Mouse (Mus musculus) embryonic facial prominence, embryonic 10.5 days (tissue): ENCODE measurements around the gene Rarb. TPM values are rescaled to one million over a fixed set of nuclear protein-coding genes. Genes with fewer than 3 reads are reported as not detected.
A peak's percentile ranks its signal among the peaks of the same experiment; 100 is the strongest.

Source experiments
- DNase-seq: peaks from one replicate; pipeline ENCODE4 v3.0.0-alpha.2; 2017; ENCODE audit warnings: low spot score
- H3K27ac ChIP-seq: fragments of 300-500 bp; sonication (generic); replicated peaks from 2 replicates; pipeline ENCODE4 v1.5.1; 2016; ENCODE audit warnings: mild to moderate bottlenecking
- H3K27me3 ChIP-seq: fragments of 300-500 bp; sonication (generic); replicated peaks from 2 replicates; pipeline ENCODE4 v1.6.1; 2016; ENCODE audit warnings: low read depth, mild to moderate bottlenecking; ENCODE audit not compliant: poor library complexity, severe bottlenecking
- H3K36me3 ChIP-seq: fragments of 300-500 bp; sonication (generic); replicated peaks from 2 replicates; pipeline ENCODE4 v1.6.1; 2016; ENCODE audit warnings: mild to moderate bottlenecking, moderate library complexity
- H3K4me1 ChIP-seq: fragments of 300-500 bp; sonication (generic); 2 replicates; pipeline ENCODE4 v1.6.1; 2016
- H3K4me3 ChIP-seq: fragments of 300-500 bp; sonication (generic); 2 replicates; pipeline ENCODE4 v1.5.1; 2016; ENCODE audit warnings: mild to moderate bottlenecking, moderate library complexity
- H3K9me3 ChIP-seq: fragments of 300-500 bp; sonication (generic); 2 replicates; pipeline ENCODE4 v1.6.1; 2016; ENCODE audit warnings: mild to moderate bottlenecking
- WGBS: fragments of 180-500 bp; shearing (Covaris S2); methylation state at CpG from one replicate; pipeline ENCODE4 v1.1.7; 2016; 5-methylcytosine and 5-hydroxymethylcytosine counted together
- polyA plus RNA-seq: library from polyadenylated mRNA; unstranded; fragments of >200 nt; fragmentation: Nextera tagmentation; extraction: Ambion mirVana; gene quantifications from 2 replicates; pipeline ENCODE4 v1.2.1, GENCODE M21; 2016

The Rarb gene
- polyA plus RNA-seq, 1 experiment from 2014 or later = 27.1 TPM

DNA sequence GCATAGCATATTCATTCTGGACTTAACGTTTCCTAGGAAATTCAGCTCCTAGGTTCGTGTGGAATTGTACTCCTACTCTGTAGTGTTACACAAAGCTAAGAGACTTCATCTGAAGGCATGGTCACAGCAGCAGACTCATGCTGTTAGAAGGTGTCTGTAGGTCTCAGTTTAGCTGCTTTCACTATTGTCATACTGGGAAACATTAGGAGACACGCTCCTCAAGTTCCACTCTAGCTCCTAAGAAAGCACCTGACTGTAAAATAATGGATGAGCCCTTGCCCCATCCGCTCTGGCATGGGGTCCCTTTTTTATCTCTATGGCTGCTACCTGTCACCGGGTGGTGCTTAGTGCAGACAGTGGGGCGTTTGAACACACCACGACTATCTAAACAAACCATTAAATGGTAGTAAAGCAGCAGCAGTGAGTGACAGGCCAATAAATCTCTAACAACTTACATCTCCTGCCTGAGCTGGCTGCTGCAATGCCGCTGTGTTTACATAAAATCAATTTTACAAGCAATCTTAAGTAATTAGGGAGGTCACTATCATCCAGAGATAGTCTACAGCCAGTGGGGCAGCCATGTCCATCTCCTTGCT lies 214.4 kb downstream of the Rarb start:
- 56% methylated on average over 8 of the region's 8 CpGs for WGBS
- no peak overlapping the region for H3K4me3 ChIP-seq
- 0 out of 2 replicates have a peak overlapping the region, but pooled peaks have one; percentile 24 for H3K27ac ChIP-seq

GRCm38 (mm10) chr14:16603040-16603590 lies 215.8 kb downstream of the Rarb start:
- WGBS = 15% methylated on average over 5 of the region's 5 CpGs
- Histone ChIP-seq H3K4me1 (peaks cover 41% of the 10 kb centered on the region), H3K4me3 (no peak overlapping the region), H3K9me3 (no peaks in the 10 kb centered on the region), H3K27me3 (no peaks in the 10 kb centered on the region), H3K27ac (peak overlapping the region; percentile 21), H3K36me3 (no peaks in the 10 kb centered on the region)
- DNase-seq = peak; percentile 69

More for the DNA sequence above, 214.4 kb downstream of the Rarb start:
- H3K36me3 ChIP-seq = no peaks in the 10 kb centered on the region
- H3K4me1 ChIP-seq = peaks cover 30% of the 10 kb centered on the region
- H3K9me3 ChIP-seq = no peaks in the 10 kb centered on the region
- H3K27me3 ChIP-seq = no peaks in the 10 kb centered on the region
- no peak for DNase-seq

DNA sequence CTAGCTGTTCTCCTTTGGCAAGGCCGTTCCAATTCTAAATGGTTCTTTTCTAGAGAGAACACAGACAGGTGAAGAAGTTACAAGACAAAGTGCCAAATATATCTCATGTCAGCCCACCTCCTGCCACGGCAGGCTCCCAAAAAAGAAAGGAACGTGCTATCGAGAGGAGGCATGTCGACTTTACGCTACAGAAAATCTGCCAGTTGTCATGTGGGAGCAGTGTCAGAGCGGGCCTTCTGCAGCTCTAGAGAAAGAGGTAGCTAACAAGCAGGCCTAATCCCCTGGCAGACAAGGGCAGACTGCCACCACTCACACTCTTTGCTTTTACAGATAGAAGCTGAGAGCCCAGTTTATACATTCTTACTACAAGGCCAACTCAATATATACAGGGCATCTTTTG lies 219.7 kb downstream of the Rarb start:
- Histone ChIP-seq H3K27ac (no peak overlapping the region), H3K27me3 (no peaks in the 10 kb centered on the region), H3K4me3 (no peak overlapping the region), H3K9me3 (no peaks in the 10 kb centered on the region), H3K36me3 (no peaks in the 10 kb centered on the region), H3K4me1 (peaks cover 41% of the 10 kb centered on the region)
- 84% methylated on average over 7 of the region's 7 CpGs for WGBS
- DNase-seq = no peak

DNA sequence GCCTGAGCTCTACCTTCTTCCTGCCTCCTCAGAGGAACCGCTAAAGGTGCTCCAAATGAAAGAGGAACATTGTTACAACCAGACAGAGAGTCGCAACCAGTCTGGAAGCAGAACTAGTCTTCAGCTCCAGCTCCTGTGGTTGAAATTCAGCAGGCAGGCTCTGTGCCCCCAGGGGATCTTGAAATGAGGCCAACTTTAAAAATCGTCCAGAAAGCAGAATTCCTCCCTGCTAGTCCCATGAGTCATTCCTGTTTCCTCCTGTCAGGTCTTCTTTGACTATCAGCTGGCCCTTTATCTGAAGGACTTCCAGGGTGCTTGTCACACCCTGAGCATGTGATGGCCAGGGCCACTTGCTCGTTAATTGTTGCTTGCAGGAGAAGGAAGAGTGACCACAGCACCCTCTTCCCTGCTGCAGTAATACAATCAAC lies 220.9 kb downstream of the Rarb start:
- Histone ChIP-seq H3K27ac (peak overlapping the region; percentile 74), H3K36me3 (no peaks in the 10 kb centered on the region), H3K4me1 (peaks cover 29% of the 10 kb centered on the region), H3K4me3 (no peak overlapping the region), H3K27me3 (no peaks in the 10 kb centered on the region), H3K9me3 (no peaks in the 10 kb centered on the region)
- WGBS = 18% methylated on average over 4 of the region's 4 CpGs
- peak; percentile 29 for DNase-seq

DNA sequence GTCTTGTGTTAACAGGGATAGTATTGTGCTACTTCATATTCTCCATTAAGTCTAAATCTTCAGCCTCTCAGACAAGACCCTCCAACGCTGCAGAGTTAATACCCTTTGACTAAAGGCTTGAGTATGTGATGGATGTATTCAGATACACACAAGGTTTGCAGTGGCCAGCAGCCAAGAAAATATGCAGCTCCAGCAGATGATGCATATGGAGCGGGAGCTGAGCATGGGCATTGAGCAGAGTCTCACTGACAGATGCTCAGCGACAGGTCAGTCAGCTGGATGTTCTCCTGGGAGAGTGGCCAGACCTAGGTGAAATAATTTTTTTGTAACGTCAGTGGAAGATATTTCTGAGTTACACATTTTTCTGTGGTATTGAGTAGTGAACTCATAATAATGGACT lies 229.8 kb downstream of the Rarb start:
- Histone ChIP-seq H3K9me3 (no peaks in the 10 kb centered on the region), H3K4me1 (0 out of 2 replicates have a peak, but pooled peaks cover 3% of the 10 kb centered on the region), H3K36me3 (no peaks in the 10 kb centered on the region), H3K27me3 (no peaks in the 10 kb centered on the region), H3K27ac (no peak overlapping the region), H3K4me3 (no peak overlapping the region)
- WGBS = 87% methylated on average over 4 of the region's 4 CpGs
- no peak for DNase-seq

DNA sequence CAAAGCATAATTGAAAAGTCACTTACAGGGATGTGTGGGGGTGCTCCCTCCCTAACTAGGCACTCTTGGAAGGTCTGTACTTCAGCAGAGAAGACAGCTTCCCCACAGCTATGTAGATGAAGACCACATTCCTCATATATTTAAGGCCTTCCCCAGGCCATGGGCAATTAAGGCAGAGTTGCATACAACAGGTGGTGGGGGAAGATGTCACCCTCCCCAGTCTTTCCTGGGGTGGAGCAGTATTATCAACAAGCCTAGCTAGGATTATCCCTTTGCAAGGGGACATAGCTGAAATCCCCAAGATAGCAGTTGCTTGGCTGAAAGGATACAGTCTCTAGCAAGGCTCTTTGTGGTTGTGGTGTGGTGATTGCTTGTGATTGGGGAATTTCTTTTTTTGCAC lies 240.9 kb downstream of the Rarb start:
- Histone ChIP-seq H3K27me3 (peaks cover 33% of the 10 kb centered on the region), H3K36me3 (no peaks in the 10 kb centered on the region), H3K9me3 (no peaks in the 10 kb centered on the region), H3K27ac (no peak overlapping the region), H3K4me3 (no peak overlapping the region), H3K4me1 (peaks cover 28% of the 10 kb centered on the region)
- no peak for DNase-seq

- WGBS = 29% methylated on average over 1 of the region's 1 CpGs
- Histone ChIP-seq H3K4me1 (peaks cover 38% of the 10 kb centered on the region), H3K27me3 (peaks cover 35% of the 10 kb centered on the region), H3K9me3 (no peaks in the 10 kb centered on the region), H3K27ac (no peak overlapping the region), H3K36me3 (no peaks in the 10 kb centered on the region), H3K4me3 (no peak overlapping the region)
- DNase-seq = no peak
Observed at GRCm38 (mm10) chr14:16577049-16577448, 241.9 kb downstream of the Rarb start.

DNA sequence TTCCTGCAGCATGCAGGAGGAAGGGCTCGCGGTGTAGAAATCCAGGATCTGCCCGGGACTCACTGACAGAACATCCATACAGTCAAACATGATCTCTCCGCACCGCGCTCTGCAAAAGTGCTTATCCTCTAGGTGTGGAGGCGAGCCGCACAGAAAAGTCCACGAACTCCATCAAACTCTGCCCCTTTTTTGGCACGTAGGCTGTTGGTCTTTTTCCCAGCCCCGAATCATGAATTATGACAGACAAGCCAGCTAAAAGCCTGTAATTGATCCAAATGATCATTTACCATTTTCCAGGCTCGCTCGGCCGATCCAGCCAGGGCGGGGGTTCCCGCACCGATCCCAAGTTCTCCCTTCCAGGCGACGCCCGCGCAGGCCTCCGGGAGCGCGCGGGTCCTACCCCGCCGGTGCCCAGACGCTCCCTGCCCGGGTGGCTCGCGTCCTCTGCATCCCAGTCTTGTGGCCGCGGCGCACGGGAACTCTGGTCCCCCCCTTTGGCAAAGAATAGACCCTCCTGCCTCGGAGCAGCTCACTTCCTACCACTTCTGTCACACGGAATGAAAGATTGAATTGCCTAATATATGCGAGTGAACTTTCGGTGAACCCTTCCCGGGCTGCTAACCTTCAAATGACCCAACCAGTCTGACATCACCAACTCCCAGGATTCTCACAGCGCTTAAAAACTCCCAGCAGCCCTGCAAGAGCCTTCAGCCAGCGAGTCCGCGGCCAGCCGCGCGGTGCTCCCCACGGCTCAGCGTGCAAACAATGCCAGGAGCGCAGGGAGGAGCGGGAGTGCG lies 243.8 kb downstream of the Rarb start:
- H3K27me3 ChIP-seq = peaks cover 35% of the 10 kb centered on the region
- under 1% methylated on average over 52 of the region's 52 CpGs for WGBS

DNA sequence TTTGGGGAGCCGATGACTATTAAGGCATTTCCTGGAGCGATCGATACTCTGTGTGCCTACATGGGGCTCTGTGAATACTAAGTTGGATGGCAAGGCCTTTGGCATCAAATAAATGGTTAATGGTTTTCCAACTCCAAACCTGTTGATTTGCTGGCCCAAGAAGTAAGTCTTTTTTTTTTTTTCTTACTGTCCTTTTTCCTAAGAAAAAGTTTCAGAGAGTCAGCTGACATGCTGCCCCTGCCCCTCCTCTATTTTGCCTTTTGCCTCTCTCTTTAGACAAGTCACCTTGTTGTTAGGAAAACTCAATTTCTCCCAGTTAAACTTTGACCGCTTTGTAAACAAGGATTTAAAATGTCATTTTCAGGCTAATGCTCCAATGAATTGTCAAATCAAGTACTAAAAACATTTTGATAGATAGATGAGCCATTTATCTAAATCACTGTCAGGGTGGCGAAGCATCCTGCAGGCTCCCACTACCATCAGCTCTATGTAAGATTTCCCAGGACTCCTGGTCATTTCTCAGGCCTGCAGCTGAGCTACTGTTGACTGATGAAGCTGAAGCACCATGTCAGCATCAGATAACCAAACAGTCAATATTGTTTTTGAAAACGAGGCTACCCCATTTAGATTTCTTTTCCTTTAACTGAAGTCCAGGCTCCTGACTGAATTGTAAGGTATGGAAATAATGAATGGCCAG lies 245.3 kb downstream of the Rarb start:
- peak overlapping the region; percentile 95 for H3K27ac ChIP-seq
- peaks cover 66% of the 10 kb centered on the region for H3K4me1 ChIP-seq
- WGBS = 36% methylated on average over 6 of the region's 6 CpGs
- H3K36me3 ChIP-seq = no peaks in the 10 kb centered on the region
- H3K9me3 ChIP-seq = no peaks in the 10 kb centered on the region
- H3K4me3 ChIP-seq = peak overlapping the region; percentile 76
- no peak for DNase-seq
- H3K27me3 ChIP-seq = peaks cover 35% of the 10 kb centered on the region

More for the DNA sequence above, 243.8 kb downstream of the Rarb start:
- peak; percentile 92 for DNase-seq
- peaks cover 54% of the 10 kb centered on the region for H3K4me1 ChIP-seq
- H3K9me3 ChIP-seq = no peaks in the 10 kb centered on the region
- H3K4me3 ChIP-seq = peak overlapping the region; percentile 76
- H3K36me3 ChIP-seq = no peaks in the 10 kb centered on the region
- peak overlapping the region; percentile 95 for H3K27ac ChIP-seq

DNA sequence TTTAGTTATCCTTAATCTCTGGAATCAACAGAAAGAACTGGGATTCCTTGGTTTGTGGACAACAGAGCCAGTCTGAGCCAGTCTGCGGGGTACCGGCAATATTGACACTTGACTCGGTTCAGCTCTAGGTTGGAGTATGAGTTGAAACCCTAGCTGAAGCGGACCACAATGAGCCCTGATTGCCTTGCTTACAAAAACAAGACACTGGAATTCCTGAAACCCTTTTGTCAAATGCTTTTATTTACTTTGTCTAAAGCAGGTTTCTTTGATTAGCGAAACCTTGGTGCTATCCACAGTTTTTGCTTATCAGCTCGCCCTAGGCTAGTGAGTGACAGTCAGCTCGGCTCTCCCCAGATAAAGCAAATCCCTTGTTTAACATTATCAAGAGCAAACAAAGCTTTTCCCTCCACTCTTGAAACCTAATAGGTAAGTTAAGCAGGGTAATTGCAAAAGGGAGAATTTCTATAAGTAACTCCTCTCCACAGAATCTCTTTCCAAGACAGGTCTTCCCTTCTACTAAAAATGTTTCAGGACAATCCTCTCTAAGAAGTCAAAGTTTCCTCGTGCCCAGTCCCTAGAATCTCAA lies 246.1 kb downstream of the Rarb start:
- H3K36me3 ChIP-seq = no peaks in the 10 kb centered on the region
- no peaks in the 10 kb centered on the region for H3K9me3 ChIP-seq
- H3K4me3 ChIP-seq = peak overlapping the region; percentile 76
- peaks cover 67% of the 10 kb centered on the region for H3K4me1 ChIP-seq
- DNase-seq = peak; percentile 46
- H3K27me3 ChIP-seq = peaks cover 31% of the 10 kb centered on the region
- peak overlapping the region; percentile 95 for H3K27ac ChIP-seq
- 4% methylated on average over 8 of the region's 8 CpGs for WGBS

DNA sequence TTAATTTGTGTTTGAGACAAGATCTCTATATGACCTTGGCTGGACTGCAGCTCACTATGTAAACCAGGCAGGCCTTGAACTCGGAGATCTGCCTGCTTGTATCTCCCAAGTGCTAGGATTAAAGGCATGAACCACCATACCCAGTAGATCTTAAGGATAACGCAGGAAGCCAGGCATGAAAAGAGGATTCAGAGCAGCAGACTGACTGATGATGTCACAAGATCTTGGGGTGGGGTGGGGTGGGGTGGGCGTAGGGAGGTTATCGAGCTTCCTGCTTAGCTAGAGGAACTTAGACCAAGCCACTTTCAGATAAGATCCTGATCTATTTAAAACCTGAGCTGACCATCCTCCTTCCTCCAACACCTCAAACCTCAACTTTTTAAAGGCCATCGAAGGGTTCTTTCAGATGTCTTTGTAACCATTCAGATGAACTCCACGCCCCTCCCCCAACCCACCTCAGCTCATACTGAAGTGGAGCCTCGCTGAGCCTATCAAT lies 249.4 kb downstream of the Rarb start:
- H3K27me3 ChIP-seq = peaks cover 16% of the 10 kb centered on the region
- peaks cover 52% of the 10 kb centered on the region for H3K4me1 ChIP-seq
- DNase-seq = no peak
- no peaks in the 10 kb centered on the region for H3K36me3 ChIP-seq
- WGBS = 69% methylated on average over 7 of the region's 7 CpGs
- no peaks in the 10 kb centered on the region for H3K9me3 ChIP-seq
- no peak overlapping the region for H3K27ac ChIP-seq
- H3K4me3 ChIP-seq = no peak overlapping the region

- DNase-seq = no peak
- WGBS = 67% methylated on average over 1 of the region's 1 CpGs
- Histone ChIP-seq H3K36me3 (no peaks in the 10 kb centered on the region), H3K4me1 (peaks cover 52% of the 10 kb centered on the region), H3K4me3 (no peak overlapping the region), H3K27me3 (no peaks in the 10 kb centered on the region; the same call in 1 of the 2 replicates), H3K9me3 (no peaks in the 10 kb centered on the region), H3K27ac (no peak overlapping the region)
Observed at GRCm38 (mm10) chr14:16566920-16567319, 252.0 kb downstream of the Rarb start.
